Mouse (Mus musculus): ENCODE results near the gene Mvk.

DNA sequence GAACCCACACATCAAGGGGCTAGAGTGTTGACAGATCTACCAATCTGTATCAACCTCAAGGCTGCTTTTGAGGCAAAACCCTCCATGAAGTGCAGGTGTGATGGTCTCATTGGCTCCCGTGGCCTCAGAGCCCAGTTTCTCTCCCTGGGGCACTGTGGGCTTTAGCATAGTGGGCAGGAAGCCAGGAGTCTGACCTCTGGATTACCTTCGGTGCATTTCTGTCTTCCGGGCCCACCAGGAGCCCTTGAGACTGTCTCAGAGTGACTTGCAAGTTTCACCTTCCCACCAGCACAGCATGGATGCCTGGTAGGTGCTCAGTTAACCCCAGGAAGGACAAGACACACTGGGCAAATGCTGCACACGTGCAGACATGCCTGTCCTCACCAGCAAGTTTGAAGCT, 63.9 kb downstream of the Mvk start:
- TF ChIP-seq CTCF (IDR thresholded peaks at IDR 0.05; ENCODE audit: control insufficient read depth, insufficient read depth, low read length): no peak
- no peak for TF ChIP-seq POLR2A (IDR thresholded peaks at IDR 0.05; ENCODE audit: borderline replicate concordance, control insufficient read depth, low read depth, low read length)

Measured in bone marrow, adult 2 months (tissue).